Mouse (Mus musculus): Measurements from ENCODE around the gene Dmac2. TPM values are rescaled to one million over a fixed set of nuclear protein-coding genes. Genes with fewer than 3 reads are reported as not detected.

Gene Dmac2
- polyA plus RNA-seq, 1 experiment from 2014 or later, result 22.2 TPM

DNA sequence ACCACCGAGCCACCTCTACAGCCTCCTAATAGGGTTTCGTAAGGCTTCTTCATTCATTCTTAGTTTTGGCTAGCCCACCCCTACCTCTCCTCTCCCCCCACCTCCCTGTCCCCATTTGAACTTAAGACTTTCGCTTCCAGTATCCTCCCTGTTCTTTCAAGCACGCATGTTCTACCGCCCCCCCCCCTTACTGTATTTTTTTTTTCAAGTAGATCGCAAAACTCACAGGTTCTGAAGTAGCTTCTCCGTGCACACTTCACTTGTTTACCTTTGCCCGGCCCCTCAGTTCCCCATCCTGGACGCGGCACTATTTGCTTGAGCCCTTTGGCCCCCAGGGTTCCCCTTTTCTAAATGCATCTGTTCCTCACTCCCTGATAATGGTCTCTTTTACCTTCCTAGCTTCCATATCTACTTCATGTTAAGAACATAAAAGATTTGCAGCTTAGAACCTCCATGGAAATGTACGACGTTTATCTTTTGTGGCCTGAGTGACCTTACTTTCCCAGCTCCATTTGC, 33.1 kb downstream of the Dmac2 start:
- no peaks in the 10 kb centered on the region for H3K27me3 ChIP-seq (ENCODE audit: control insufficient read depth, insufficient read depth, low read length)
- no peak overlapping the region for H3K9ac ChIP-seq (ENCODE audit: low read length)
- H3K36me3 ChIP-seq (ENCODE audit: control insufficient read depth, insufficient read depth, low read length), result no peaks in the 10 kb centered on the region
- no peak for DNase-seq (ENCODE audit: low spot score)
- WGBS, result 93% methylated on average over 12 of the region's 12 CpGs
- H3K27ac ChIP-seq (ENCODE audit: low read depth, low read length), result no peak overlapping the region
- H3K4me1 ChIP-seq (replicated peaks; ENCODE audit: control insufficient read depth, insufficient read depth, low read length), result no peaks in the 10 kb centered on the region
- H3K4me3 ChIP-seq (ENCODE audit: low read depth, low read length), result no peak overlapping the region
- no peak for ATAC-seq (replicated peaks; ENCODE audit: low FRiP score)
- H3K9me3 ChIP-seq (ENCODE audit: control insufficient read depth, low read length), result no peaks in the 10 kb centered on the region
- H3K4me2 ChIP-seq (ENCODE audit: low read depth, low read length, severe bottlenecking), result no peak overlapping the region

DNA sequence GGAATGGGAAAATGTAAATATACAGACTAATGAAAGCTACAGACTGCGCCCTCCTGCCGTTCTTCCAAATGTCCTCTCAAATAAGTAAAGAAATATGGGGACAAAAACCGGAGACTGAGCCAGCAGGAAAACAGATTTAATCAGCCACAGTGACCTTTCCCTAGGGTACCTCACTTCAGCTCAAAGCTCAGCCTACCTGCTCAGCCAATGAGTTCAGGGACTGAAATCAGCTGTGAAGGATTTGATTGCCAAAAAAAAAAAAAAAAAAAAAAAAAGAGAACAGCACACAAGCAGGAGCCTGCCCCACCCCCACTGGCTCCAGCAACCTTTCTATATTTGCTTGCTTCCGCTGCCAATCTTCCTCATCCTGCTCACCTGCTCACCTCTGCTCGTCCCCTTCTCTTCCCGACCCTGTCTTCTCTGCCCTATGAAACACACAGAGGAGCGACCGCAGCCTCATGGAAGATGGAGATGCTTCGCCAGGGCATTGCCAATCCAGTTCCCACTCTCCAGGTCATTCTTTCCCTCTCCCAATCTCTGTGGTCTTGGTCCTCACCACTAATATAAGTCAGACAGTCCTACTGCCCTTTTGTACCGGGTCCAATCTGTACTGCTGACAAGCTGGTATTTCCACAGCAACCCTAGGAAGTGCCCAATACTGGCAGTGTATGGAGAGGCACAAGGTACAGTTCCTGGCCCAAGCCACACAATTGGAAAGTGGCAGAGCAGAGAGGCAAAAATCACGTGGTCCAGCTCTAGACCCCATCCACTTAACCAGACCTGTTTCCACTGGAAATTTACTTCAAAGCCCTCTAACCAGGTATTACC, 36.6 kb downstream of the Dmac2 start:
- no peak overlapping the region for H3K4me3 ChIP-seq (ENCODE audit: low read depth, low read length)
- no peak overlapping the region for H3K9ac ChIP-seq (ENCODE audit: low read length)
- H3K9me3 ChIP-seq (ENCODE audit: control insufficient read depth, low read length), result no peaks in the 10 kb centered on the region
- DNase-seq (ENCODE audit: low spot score) (no peak), ATAC-seq (replicated peaks; ENCODE audit: low FRiP score) (no peak)
- no peaks in the 10 kb centered on the region for H3K27me3 ChIP-seq (ENCODE audit: control insufficient read depth, insufficient read depth, low read length)
- 80% methylated on average over 11 of the region's 11 CpGs for WGBS
- H3K27ac ChIP-seq (ENCODE audit: low read depth, low read length), result no peak overlapping the region
- no peaks in the 10 kb centered on the region for H3K36me3 ChIP-seq (ENCODE audit: control insufficient read depth, insufficient read depth, low read length)
- H3K4me2 ChIP-seq (ENCODE audit: low read depth, low read length, severe bottlenecking), result no peak overlapping the region
- no peaks in the 10 kb centered on the region for H3K4me1 ChIP-seq (replicated peaks; ENCODE audit: control insufficient read depth, insufficient read depth, low read length)

DNA sequence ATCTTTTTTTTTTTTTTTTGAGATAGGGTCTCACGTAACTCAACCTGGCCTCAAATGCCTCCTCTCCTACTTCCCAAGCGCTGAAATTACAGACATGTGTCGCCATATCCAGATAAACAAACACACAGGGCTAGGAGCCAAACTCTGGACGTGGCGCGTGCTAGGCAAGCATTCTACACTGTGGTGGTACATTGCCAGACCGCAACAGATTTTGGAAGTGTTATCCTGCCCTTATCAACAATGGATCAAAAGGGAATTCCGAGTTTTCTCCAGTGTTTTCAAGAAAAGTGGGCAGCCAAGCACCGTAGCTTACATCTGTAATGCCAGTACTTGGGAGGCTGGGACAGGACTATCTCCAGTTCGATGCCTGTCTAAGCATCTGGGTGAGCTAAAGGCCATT, 38.6 kb downstream of the Dmac2 start:
- Histone ChIP-seq H3K27ac (ENCODE audit: low read depth, low read length) (no peak overlapping the region), H3K4me1 (replicated peaks; ENCODE audit: control insufficient read depth, insufficient read depth, low read length) (no peaks in the 10 kb centered on the region), H3K4me2 (ENCODE audit: low read depth, low read length, severe bottlenecking) (peak overlapping the region; percentile 59), H3K9ac (ENCODE audit: low read length) (peak overlapping the region; percentile 66), H3K9me3 (ENCODE audit: control insufficient read depth, low read length) (no peaks in the 10 kb centered on the region), H3K36me3 (ENCODE audit: control insufficient read depth, insufficient read depth, low read length) (no peaks in the 10 kb centered on the region), H3K4me3 (ENCODE audit: low read depth, low read length) (peak overlapping the region; percentile 67), H3K27me3 (ENCODE audit: control insufficient read depth, insufficient read depth, low read length) (no peaks in the 10 kb centered on the region)
- no peak for DNase-seq (ENCODE audit: low spot score)
- WGBS, result 43% methylated on average over 10 of the region's 10 CpGs
- no peak for ATAC-seq (replicated peaks; ENCODE audit: low FRiP score)

DNA sequence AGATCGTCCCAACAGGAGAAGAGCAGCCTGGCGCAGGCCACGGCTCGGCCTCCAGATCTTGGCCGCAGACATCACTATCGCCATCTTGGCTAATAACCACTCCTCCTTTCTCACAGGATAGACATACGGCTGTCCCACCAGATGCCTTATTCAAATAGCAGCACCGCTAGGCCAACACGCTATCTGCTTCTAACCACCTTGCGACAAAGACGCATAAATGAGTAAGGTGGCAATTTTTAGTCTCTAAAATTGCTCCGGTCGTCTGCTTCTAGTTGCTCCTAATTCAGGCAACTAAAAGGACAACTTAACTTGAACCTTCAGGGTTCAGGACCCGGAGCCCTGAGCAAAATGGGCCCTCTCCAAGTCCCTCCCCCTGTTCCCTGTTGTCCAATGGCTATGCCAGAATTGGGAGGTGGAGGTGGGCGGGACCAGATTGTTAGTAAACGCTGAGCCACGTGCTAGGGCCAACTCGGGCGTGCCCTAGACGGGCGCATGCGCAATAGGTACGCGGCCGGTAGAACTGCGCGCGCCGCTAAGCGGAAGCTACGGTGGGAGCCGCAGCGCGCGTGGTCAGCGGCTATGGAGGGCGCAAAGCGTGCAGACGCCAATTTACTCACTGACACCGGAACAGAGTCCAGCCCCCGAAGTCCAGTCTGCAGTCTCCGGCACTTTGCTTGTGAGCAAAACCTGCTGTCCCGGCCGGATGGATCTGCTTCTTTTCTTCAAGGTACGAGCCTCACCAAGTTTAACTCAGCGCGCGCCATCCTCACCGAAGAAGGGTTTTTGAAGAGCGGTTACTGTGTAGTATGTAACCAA, 39.7 kb downstream of the Dmac2 start, which contains the start of the genes Bckdha and Exosc5:
Gene Bckdha, minus strand, starts transcription at position 325 of the 816 bp plus-strand sequence.
Gene Exosc5, plus strand, starts transcription at position 508 of the 816 bp plus-strand sequence.
- DNase-seq (ENCODE audit: low spot score) (peak; percentile 98), ATAC-seq (replicated peaks; ENCODE audit: low FRiP score) (peak; percentile 99)
- H3K4me1 ChIP-seq (replicated peaks; ENCODE audit: control insufficient read depth, insufficient read depth, low read length), result no peaks in the 10 kb centered on the region
- under 1% methylated on average over 50 of the region's 50 CpGs for WGBS
- 0 out of 2 replicates have a peak within 1 kb of the TSS, but pooled peaks have one; percentile 41 for H3K27ac ChIP-seq (ENCODE audit: low read depth, low read length)
- no peaks in the 10 kb centered on the region for H3K27me3 ChIP-seq (ENCODE audit: control insufficient read depth, insufficient read depth, low read length)
- H3K9me3 ChIP-seq (ENCODE audit: control insufficient read depth, low read length), result no peaks in the 10 kb centered on the region
- H3K4me3 ChIP-seq (ENCODE audit: low read depth, low read length), result peak within 1 kb of the TSS; percentile 67
- H3K36me3 ChIP-seq (ENCODE audit: control insufficient read depth, insufficient read depth, low read length), result no peaks in the 10 kb centered on the region
- H3K4me2 ChIP-seq (ENCODE audit: low read depth, low read length, severe bottlenecking), result peak within 1 kb of the TSS; percentile 79
- H3K9ac ChIP-seq (ENCODE audit: low read length), result peak within 1 kb of the TSS; percentile 66

DNA sequence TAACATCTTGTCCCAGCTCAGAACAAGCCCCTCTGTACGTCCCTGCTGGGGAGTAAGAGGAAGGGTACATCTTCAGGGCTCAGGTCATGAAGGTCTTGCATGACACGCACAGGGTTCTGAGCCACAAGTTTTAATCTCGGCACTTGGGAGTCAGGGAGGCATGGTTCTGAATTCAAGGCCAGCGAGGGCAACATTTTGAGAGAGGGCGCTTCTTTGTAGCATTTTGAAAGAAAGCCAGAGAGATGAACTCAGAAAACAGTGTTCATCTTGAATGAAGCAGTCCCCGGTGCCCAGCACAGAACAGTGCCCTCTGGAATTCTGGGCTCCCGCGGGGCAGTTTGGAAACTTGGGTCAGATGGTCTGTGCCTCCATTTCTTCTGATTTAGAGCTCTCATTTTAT, 47.2 kb downstream of the Dmac2 start:
- Histone ChIP-seq H3K9ac (ENCODE audit: low read length) (no peak overlapping the region), H3K27ac (ENCODE audit: low read depth, low read length) (no peak overlapping the region), H3K4me2 (ENCODE audit: low read depth, low read length, severe bottlenecking) (no peak overlapping the region), H3K9me3 (ENCODE audit: control insufficient read depth, low read length) (no peaks in the 10 kb centered on the region), H3K4me1 (replicated peaks; ENCODE audit: control insufficient read depth, insufficient read depth, low read length) (no peaks in the 10 kb centered on the region), H3K4me3 (ENCODE audit: low read depth, low read length) (no peak overlapping the region), H3K27me3 (ENCODE audit: control insufficient read depth, insufficient read depth, low read length) (no peaks in the 10 kb centered on the region), H3K36me3 (ENCODE audit: control insufficient read depth, insufficient read depth, low read length) (no peaks in the 10 kb centered on the region; the same call in 1 of the 2 replicates)
- WGBS, result 95% methylated on average over 8 of the region's 8 CpGs
- DNase-seq (ENCODE audit: low spot score), result no peak
- ATAC-seq (replicated peaks; ENCODE audit: low FRiP score), result no peak

DNA sequence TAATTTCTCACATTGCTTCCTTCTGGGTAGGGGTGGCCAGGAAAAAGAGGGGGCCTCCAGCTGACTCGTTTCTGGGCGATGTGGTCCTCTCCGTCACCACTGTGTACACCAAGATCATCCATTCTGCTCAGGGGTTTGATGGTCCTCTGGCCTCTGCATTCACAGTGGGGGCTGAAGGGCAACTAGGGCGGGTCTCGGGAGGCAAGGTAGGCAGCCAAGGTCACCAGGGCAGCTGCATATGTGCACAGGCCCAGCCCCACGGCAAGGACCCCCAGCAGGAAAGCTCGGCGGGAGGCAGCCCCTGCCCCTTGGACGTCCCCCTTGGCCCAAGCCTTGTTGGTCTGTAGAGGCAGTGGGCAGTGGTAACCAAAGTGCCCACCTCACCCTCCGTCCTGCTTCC, 49.9 kb downstream of the Dmac2 start:
- Histone ChIP-seq H3K9me3 (ENCODE audit: control insufficient read depth, low read length) (no peaks in the 10 kb centered on the region), H3K9ac (ENCODE audit: low read length) (no peak overlapping the region), H3K36me3 (ENCODE audit: control insufficient read depth, insufficient read depth, low read length) (no peaks in the 10 kb centered on the region; the same call in 1 of the 2 replicates), H3K4me1 (replicated peaks; ENCODE audit: control insufficient read depth, insufficient read depth, low read length) (no peaks in the 10 kb centered on the region), H3K4me2 (ENCODE audit: low read depth, low read length, severe bottlenecking) (no peak overlapping the region), H3K27me3 (ENCODE audit: control insufficient read depth, insufficient read depth, low read length) (peaks cover 3% of the 10 kb centered on the region), H3K4me3 (ENCODE audit: low read depth, low read length) (no peak overlapping the region), H3K27ac (ENCODE audit: low read depth, low read length) (no peak overlapping the region)
- no peak for ATAC-seq (replicated peaks; ENCODE audit: low FRiP score)
- WGBS, result 92% methylated on average over 10 of the region's 10 CpGs
- DNase-seq (ENCODE audit: low spot score), result no peak

DNA sequence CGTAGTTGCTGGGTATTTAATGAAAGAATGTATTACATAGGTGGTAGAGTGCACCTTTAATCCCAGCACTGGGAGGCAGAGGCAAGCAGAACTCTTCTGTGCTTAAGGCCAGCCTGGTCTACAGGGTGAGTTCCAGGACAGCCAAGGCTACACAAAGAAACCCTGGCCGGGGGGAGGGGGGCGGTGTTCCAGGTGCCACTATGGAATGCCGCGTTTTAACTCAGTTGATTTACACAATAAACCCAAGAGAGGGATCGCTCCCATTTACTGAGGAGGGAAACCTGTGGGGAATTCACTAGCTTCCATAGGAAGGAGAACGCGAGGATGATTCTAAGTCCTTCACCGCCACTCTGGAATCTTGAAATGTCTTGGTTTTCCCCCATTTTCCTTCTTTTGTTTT, 50.4 kb downstream of the Dmac2 start:
- Histone ChIP-seq H3K4me1 (replicated peaks; ENCODE audit: control insufficient read depth, insufficient read depth, low read length) (no peaks in the 10 kb centered on the region), H3K27ac (ENCODE audit: low read depth, low read length) (no peak overlapping the region), H3K9me3 (ENCODE audit: control insufficient read depth, low read length) (no peaks in the 10 kb centered on the region), H3K27me3 (ENCODE audit: control insufficient read depth, insufficient read depth, low read length) (peaks cover 7% of the 10 kb centered on the region), H3K36me3 (ENCODE audit: control insufficient read depth, insufficient read depth, low read length) (no peaks in the 10 kb centered on the region; the same call in 1 of the 2 replicates), H3K9ac (ENCODE audit: low read length) (no peak overlapping the region), H3K4me3 (ENCODE audit: low read depth, low read length) (no peak overlapping the region), H3K4me2 (ENCODE audit: low read depth, low read length, severe bottlenecking) (no peak overlapping the region)
- DNase-seq (ENCODE audit: low spot score) (no peak), ATAC-seq (replicated peaks; ENCODE audit: low FRiP score) (no peak)
- WGBS, result 83% methylated on average over 9 of the region's 9 CpGs

DNA sequence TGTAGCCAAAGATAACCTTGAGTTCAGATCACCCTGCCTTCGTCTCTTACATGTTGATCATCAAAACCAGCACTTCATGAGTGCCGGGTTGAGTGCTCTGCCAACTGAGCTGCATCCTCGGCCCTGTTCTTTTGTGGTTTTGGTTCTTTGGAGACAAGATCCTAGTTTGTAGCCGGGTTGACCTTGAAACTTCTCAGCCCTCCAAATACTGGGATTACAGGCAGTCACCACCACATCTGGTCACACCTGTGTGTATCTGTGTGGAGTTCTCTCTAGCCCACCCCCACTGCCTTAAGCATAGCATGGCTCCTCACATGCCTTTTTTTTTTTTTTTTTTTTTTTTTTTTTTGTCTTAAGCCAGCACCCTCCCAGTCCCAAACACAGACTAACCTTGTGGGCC, 50.9 kb downstream of the Dmac2 start:
- Histone ChIP-seq H3K36me3 (ENCODE audit: control insufficient read depth, insufficient read depth, low read length) (no peaks in the 10 kb centered on the region; the same call in 1 of the 2 replicates), H3K4me1 (replicated peaks; ENCODE audit: control insufficient read depth, insufficient read depth, low read length) (0 out of 2 replicates have a peak, but pooled peaks cover 2% of the 10 kb centered on the region), H3K9ac (ENCODE audit: low read length) (no peak overlapping the region), H3K27ac (ENCODE audit: low read depth, low read length) (no peak overlapping the region), H3K4me2 (ENCODE audit: low read depth, low read length, severe bottlenecking) (no peak overlapping the region), H3K27me3 (ENCODE audit: control insufficient read depth, insufficient read depth, low read length) (peaks cover 11% of the 10 kb centered on the region), H3K9me3 (ENCODE audit: control insufficient read depth, low read length) (no peaks in the 10 kb centered on the region), H3K4me3 (ENCODE audit: low read depth, low read length) (no peak overlapping the region)
- ATAC-seq (replicated peaks; ENCODE audit: low FRiP score) (no peak), DNase-seq (ENCODE audit: low spot score) (no peak)
- 88% methylated on average over 4 of the region's 4 CpGs for WGBS
